Mouse (Mus musculus) liver, embryonic 15.5 days (tissue): ENCODE results near the gene Alpk1. TPM values are rescaled to one million over a fixed set of nuclear protein-coding genes. Genes with fewer than 3 reads are reported as not detected.

Source experiments
- ATAC-seq: fragments of 200-750 bp; cut with Nextera tagmentation; 2 replicates; pipeline ENCODE4 v1.8.0; 2017; ENCODE audit warnings: moderate number of reproducible peaks, mild to moderate bottlenecking, moderate library complexity; ENCODE audit not compliant: insufficient read depth
- H3K27ac ChIP-seq: fragments of 300-500 bp; sonication (generic); replicated peaks from 2 replicates; pipeline ENCODE4 v1.5.1; 2015; ENCODE audit warnings: mild to moderate bottlenecking, inconsistent platforms
- H3K27me3 ChIP-seq: fragments of 300-500 bp; sonication (generic); 2 replicates; pipeline ENCODE4 v1.6.1; 2015; ENCODE audit warnings: mild to moderate bottlenecking, inconsistent platforms
- H3K36me3 ChIP-seq: fragments of 300-500 bp; sonication (generic); replicated peaks from 2 replicates; pipeline ENCODE4 v1.6.1; 2015; ENCODE audit warnings: moderate library complexity, mild to moderate bottlenecking, inconsistent platforms
- H3K4me1 ChIP-seq: fragments of 300-500 bp; sonication (generic); replicated peaks from 2 replicates; pipeline ENCODE4 v1.6.1; 2015; ENCODE audit warnings: inconsistent platforms
- H3K4me2 ChIP-seq: fragments of 300-500 bp; sonication (generic); 2 replicates; pipeline ENCODE4 v1.6.1; 2015; ENCODE audit warnings: moderate library complexity, mild to moderate bottlenecking, inconsistent platforms
- H3K4me3 ChIP-seq: fragments of 300-500 bp; sonication (generic); replicated peaks from 2 replicates; pipeline ENCODE4 v1.5.1; 2015; ENCODE audit warnings: mild to moderate bottlenecking, inconsistent platforms
- H3K9ac ChIP-seq: fragments of 300-500 bp; sonication (generic); 2 replicates; pipeline ENCODE4 v1.6.1; 2015; ENCODE audit warnings: moderate library complexity, mild to moderate bottlenecking, inconsistent platforms
- H3K9me3 ChIP-seq: fragments of 300-500 bp; sonication (generic); replicated peaks from 2 replicates; pipeline ENCODE4 v1.6.1; 2016; ENCODE audit warnings: inconsistent platforms
- WGBS: fragments of 180-500 bp; shearing (Covaris S2); methylation state at CpG from one replicate; pipeline ENCODE4 v1.1.7; 2015; ENCODE audit warnings: mixed read lengths; ENCODE audit not compliant: insufficient replicate concordance; 5-methylcytosine and 5-hydroxymethylcytosine counted together
- polyA plus RNA-seq: library from polyadenylated mRNA; unstranded; fragments of >200 nt; fragmentation: Nextera tagmentation; extraction: Ambion mirVana; gene quantifications from 2 replicates; pipeline ENCODE4 v1.2.1, GENCODE M21; 2015

Alpk1 gene
- 0.59 and 0.62 TPM in 2 replicates for polyA plus RNA-seq

DNA sequence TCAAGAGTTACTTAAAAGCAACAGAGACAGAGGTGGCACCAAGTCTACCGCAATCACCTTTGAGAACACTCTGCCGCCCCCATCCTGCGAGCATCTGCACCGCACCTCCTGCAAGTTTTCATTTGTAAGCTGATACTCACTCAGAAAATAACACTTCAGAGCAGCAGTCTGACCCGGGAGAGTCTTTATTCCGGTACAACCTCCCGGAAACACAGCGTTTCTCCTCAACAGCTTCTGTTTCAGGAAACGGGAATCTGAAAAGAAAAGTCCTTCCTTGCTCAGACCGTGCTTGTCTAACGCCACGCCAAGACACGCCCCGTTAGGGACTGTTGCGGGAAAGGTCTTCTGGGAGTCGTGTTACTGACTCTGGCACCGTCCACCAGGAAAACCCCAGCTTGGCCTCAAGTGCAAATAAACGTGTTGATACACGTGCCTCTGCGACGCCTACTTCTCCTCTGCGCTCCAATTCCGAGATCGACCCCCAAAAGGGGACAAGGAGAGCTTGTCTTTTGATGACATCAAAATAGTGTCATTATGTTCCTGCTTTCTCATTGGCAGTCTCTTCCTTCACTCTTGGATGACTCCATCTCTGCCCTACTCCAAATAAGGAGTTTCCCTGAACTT is at the start of gene Alpk1:
Alpk1 (minus strand) TSS at position 507 of the 624 bp plus-strand sequence.
- H3K27ac ChIP-seq, result peak within 1 kb of the TSS; percentile 20; the same call in 1 of the 2 replicates
- H3K36me3 ChIP-seq, result no peaks in the 10 kb centered on the region
- peak; percentile 69 for ATAC-seq

DNA sequence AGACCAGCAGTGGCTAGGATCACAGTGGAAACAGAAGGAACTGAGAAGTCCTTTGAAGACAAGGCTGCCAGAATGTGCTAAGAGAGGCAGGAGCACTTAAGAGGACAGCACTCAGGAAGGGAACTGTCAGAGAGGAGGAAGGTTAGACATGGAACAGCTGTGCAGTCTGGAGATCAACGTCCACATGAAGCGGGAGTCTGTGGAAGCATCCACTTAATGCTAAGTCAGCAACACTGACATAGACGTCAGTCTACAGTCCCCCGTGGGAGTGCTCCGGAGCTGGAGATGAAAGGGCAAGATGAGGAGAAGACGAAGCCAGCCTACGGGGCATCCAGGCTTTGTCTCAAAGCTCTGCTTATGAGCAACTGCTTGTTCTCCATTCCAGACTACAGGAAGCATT is 46.8 kb upstream of the Alpk1 start:
- 69% methylated on average over 7 of the region's 7 CpGs for WGBS
- Histone ChIP-seq H3K4me2 (no peak overlapping the region), H3K9me3 (no peaks in the 10 kb centered on the region), H3K4me1 (peaks cover 18% of the 10 kb centered on the region; the same call in 1 of the 2 replicates), H3K36me3 (peaks cover 15% of the 10 kb centered on the region; the same call in 1 of the 2 replicates), H3K27me3 (no peaks in the 10 kb centered on the region), H3K4me3 (no peak overlapping the region), H3K27ac (no peak overlapping the region), H3K9ac (no peak overlapping the region)
- no peak for ATAC-seq

More for the DNA sequence above, at the start of gene Alpk1:
- H3K4me1 ChIP-seq, result peaks cover 10% of the 10 kb centered on the region
- peak within 1 kb of the TSS; percentile 8; the same call in 1 of the 2 replicates for H3K9ac ChIP-seq
- peak within 1 kb of the TSS; percentile 61 for H3K4me3 ChIP-seq
- no peaks in the 10 kb centered on the region for H3K9me3 ChIP-seq
- WGBS, result under 1% methylated on average over 24 of the region's 24 CpGs
- no peaks in the 10 kb centered on the region for H3K27me3 ChIP-seq
- peak within 1 kb of the TSS; percentile 73 for H3K4me2 ChIP-seq

DNA sequence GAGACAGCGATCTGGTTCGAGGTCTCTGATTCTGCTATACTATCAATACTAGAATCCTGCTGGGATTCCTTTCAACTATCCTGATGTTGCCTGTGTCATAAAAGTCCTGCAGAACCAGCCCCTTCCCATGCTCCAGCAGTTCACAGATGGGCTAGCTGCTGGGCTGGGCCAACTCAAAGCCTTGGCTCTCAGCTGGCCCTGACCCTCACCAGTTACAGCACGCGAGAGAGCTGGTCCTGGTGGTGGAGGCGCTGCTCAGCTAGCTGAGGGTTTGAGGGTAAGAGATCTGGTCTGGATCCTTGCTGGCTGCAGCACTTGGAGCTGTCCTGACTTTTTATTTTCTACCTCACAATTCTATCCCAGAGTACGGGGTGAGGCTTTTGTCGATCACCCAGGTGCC is 46.2 kb upstream of the Alpk1 start:
- WGBS, result 90% methylated on average over 7 of the region's 7 CpGs
- Histone ChIP-seq H3K4me3 (no peak overlapping the region), H3K9ac (no peak overlapping the region), H3K9me3 (no peaks in the 10 kb centered on the region), H3K27ac (no peak overlapping the region), H3K27me3 (no peaks in the 10 kb centered on the region), H3K36me3 (peaks cover 19% of the 10 kb centered on the region), H3K4me1 (peaks cover 22% of the 10 kb centered on the region), H3K4me2 (no peak overlapping the region)
- ATAC-seq, result no peak

DNA sequence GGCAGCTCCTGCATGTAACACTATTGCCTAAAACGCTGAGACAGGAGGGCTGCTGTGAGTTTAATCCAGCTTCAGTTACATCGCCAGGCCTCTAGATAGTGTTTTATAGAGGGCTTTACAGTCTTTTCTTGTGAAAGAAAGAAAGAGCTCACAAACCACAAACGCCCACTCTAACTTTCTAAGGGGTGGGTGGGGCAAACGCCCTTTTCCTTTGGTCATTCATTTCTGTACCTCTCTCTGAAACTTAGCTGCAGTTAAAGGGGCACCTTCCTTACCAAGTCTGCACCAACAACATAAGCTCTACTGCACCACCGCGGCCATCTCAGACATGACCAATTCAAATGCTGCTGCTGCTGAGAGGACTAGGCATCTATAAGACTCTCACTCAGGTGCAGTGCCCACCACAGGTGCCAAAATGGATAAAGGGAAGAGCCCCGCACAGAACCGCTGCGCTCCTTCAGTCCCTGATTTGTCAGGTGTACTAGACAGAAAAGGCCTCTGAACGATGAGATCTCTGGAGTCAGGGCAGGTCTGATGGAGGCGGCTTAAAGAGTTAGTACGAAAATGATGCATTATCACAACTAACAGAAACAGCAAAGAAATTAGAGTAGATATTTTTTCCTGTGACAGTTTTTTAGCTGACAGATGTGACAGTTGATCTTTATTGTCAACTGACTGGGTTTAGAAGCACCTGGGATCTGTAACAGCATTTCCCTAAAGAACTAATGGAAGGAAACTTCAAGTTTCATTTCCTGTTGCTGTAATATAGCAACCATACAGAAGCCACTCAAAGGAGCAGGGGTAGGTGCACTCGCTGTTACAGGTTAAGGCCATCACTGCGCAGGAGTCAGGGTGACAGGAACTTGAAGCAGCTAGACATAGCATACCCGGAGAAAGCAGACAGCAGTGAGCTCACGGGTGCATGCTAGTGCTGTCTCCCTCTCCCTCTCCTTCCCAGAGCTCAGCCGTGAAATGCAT is 43.8 kb upstream of the Alpk1 start:
- Histone ChIP-seq H3K4me1 (peaks cover 34% of the 10 kb centered on the region), H3K27me3 (no peaks in the 10 kb centered on the region), H3K4me3 (no peak overlapping the region), H3K9ac (no peak overlapping the region), H3K9me3 (no peaks in the 10 kb centered on the region), H3K27ac (no peak overlapping the region), H3K4me2 (no peak overlapping the region), H3K36me3 (peaks cover 21% of the 10 kb centered on the region)
- no peak for ATAC-seq
- WGBS, result 56% methylated on average over 17 of the region's 17 CpGs

DNA sequence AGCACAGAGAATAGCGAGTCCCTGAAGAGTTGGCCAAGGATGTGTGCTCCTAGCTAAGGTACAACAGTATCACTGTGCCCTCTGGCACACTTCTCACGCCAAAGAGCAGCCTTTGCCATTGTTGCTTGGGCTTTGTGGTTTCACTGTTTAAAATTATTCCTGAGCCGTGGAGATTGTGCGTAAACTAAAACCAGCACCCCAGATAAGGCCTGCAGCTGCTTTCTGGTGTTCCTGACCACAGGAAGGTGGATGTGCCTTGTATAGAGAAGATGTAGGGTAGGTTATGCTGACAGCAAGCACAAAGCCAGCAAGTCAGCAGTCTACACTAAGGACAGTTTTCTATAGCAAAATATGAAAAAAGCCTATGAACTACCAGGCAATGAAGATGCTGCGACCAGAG is 40.9 kb upstream of the Alpk1 start:
- Histone ChIP-seq H3K36me3 (peaks cover 29% of the 10 kb centered on the region), H3K4me1 (peaks cover 39% of the 10 kb centered on the region), H3K27me3 (no peaks in the 10 kb centered on the region), H3K4me3 (no peak overlapping the region), H3K27ac (no peak overlapping the region; the same call in 1 of the 2 replicates), H3K9me3 (no peaks in the 10 kb centered on the region), H3K4me2 (no peak overlapping the region), H3K9ac (no peak overlapping the region)
- WGBS, result 30% methylated on average over 5 of the region's 5 CpGs
- ATAC-seq, result peak; percentile 23; the same call in 1 of the 2 replicates

DNA sequence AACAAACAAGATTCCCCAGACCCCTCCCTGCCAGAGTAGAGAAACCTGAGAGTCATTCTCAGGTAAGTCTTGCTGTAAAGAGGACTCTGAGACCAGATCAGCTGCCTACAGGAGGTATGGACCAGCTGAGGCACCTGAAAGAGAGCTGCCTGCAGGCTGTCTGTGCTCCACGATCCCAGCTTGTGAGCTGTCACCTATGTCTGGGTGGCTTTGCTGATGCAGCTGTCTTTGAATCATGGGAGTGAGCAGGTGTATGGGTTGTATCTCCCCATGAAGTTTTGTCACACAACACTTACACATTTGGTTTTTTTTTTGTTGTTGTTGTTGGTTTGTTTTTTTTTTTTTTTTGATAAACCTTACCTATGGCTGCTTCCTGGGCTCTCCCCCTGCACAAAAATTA is 40.1 kb upstream of the Alpk1 start:
- Histone ChIP-seq H3K4me2 (no peak overlapping the region), H3K27ac (0 out of 2 replicates have a peak overlapping the region, but pooled peaks have one; percentile 33), H3K36me3 (peaks cover 31% of the 10 kb centered on the region), H3K9me3 (no peaks in the 10 kb centered on the region), H3K9ac (no peak overlapping the region), H3K27me3 (no peaks in the 10 kb centered on the region), H3K4me1 (peaks cover 39% of the 10 kb centered on the region), H3K4me3 (no peak overlapping the region)
- no peak for ATAC-seq
- 61% methylated on average over 1 of the region's 1 CpGs for WGBS

DNA sequence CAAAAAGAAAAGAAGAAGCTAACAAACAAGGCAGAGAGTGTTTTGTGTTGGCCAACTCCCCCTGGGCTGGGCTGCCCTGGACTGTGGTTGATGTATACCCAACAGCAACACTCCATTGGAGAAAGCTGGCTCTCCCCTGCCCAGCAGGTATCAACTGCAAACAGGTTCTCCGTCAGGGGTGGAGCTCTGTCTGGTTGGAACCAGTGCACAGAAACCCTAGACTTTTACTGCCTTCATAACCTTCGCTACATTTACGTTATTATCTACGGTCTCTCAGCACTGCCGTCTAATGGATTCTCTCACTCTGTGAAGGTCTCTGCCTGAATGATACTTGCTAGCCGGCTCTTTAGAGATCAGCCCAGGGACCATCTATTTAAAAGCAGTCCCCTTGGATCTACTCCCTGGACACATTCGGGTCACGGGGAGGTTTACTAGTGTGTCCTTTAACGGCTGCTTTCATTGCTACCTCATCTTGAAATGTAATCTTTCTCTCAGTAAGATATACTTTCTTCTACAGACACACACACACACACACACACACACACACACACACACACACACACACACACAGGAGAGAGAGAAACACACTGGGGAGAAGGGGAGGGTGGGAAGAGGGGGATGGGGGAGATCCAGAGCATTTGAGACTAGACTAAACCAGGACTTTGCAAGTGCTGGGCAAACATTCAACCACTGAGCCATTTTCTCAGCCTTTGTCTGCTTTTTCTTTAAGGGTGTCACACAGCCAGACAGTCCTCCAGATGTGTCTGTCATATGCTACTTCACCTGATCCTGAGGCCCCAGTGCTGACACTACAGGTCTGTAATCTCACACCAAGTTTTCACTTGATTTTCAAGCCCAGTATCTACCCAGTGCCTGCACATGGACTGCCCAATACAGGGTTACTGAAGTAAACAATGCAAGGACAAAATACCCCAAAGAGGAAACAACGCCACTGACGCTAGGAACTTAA is 38.7 kb upstream of the Alpk1 start:
- H3K27me3 ChIP-seq, result no peaks in the 10 kb centered on the region
- no peak overlapping the region for H3K4me2 ChIP-seq
- WGBS, result 69% methylated on average over 11 of the region's 11 CpGs
- peaks cover 34% of the 10 kb centered on the region for H3K36me3 ChIP-seq
- ATAC-seq, result peak; percentile 53; the same call in 1 of the 2 replicates
- H3K9me3 ChIP-seq, result no peaks in the 10 kb centered on the region
- no peak overlapping the region for H3K4me3 ChIP-seq
- H3K9ac ChIP-seq, result no peak overlapping the region
- peaks cover 26% of the 10 kb centered on the region for H3K4me1 ChIP-seq
- 0 out of 2 replicates have a peak overlapping the region, but pooled peaks have one; percentile 7 for H3K27ac ChIP-seq

DNA sequence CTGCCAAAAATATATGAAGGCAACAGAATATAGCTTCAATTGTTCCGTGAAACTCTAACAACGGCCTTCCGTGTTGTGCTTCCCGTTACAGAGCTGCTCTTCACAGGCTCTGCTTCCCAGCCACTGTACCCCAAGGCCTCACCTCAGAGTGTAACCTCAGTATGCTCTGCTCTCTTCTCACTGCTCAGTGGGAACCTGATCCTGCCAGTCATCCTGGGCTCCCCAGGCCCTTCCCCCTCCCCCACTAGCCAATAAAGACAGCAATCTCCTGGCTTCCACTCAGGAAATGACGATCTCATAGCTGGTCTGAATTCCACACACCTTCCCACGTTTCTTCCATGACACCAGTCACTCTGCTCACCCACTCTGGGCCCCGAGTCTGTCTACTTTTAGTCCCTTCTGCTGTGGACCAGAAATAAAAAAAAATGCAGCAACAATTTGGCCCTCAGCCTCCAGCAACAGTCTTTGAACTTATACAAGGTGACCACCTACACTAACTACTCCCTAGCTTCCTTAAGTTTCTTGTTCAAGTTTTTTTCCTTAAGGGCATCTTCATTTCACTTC is 36.9 kb upstream of the Alpk1 start:
- Histone ChIP-seq H3K36me3 (peaks cover 45% of the 10 kb centered on the region), H3K9me3 (no peaks in the 10 kb centered on the region), H3K27me3 (no peaks in the 10 kb centered on the region), H3K9ac (no peak overlapping the region), H3K4me3 (no peak overlapping the region), H3K27ac (no peak overlapping the region), H3K4me2 (no peak overlapping the region), H3K4me1 (peaks cover 26% of the 10 kb centered on the region)
- ATAC-seq, result no peak
- WGBS, result 75% methylated on average over 7 of the region's 7 CpGs

DNA sequence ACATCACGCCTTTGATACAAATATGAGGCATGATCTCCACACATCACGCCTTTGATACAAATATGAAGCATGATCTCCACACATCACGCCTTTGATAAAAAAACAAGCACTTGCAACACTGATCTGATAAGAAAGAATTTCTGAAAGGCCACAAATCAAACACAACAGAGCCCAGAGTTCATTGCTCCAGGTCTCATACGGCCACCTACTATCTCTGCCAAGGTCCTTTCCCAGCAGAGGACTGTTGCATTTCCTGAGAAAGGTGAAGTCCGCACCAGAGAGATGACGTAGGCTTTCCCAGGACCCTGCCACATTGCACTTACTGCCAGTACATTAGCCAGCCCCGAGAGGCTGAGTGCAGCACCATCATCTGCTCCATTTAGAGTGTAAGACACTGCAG is 28.8 kb upstream of the Alpk1 start:
- Histone ChIP-seq H3K36me3 (peaks cover 69% of the 10 kb centered on the region), H3K9me3 (no peaks in the 10 kb centered on the region), H3K27me3 (no peaks in the 10 kb centered on the region), H3K4me1 (peaks cover 11% of the 10 kb centered on the region), H3K4me3 (no peak overlapping the region), H3K9ac (no peak overlapping the region), H3K4me2 (no peak overlapping the region), H3K27ac (no peak overlapping the region)
- 76% methylated on average over 7 of the region's 7 CpGs for WGBS
- ATAC-seq, result no peak

DNA sequence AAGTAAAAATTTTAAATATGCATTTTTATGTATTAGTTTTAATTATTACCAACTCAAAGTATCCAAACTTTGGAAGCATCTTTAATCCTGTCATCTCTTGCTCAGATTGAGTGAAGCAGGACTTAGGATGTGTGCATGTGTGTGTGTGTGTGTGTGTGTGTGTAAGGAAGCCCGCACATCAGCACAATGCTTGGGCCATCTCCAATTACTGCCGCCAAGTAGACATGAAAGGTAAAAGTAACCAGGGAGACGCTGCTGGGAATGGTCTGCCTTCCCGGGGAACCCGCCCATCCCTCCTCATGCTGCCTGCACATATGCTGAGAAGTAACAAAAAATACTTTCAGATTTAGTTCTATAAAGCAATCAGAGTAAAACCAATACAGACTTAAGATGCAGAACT is 27.5 kb upstream of the Alpk1 start:
- peaks cover 12% of the 10 kb centered on the region for H3K4me1 ChIP-seq
- H3K4me3 ChIP-seq, result no peak overlapping the region
- 85% methylated on average over 5 of the region's 5 CpGs for WGBS
- H3K4me2 ChIP-seq, result no peak overlapping the region
- H3K27me3 ChIP-seq, result no peaks in the 10 kb centered on the region
- no peak overlapping the region for H3K9ac ChIP-seq
- no peak for ATAC-seq
- H3K36me3 ChIP-seq, result peaks cover 57% of the 10 kb centered on the region
- no peaks in the 10 kb centered on the region for H3K9me3 ChIP-seq
- H3K27ac ChIP-seq, result no peak overlapping the region
